ENCODE assay signal across 22 mouse cellular contexts in the genomic region with DNA sequence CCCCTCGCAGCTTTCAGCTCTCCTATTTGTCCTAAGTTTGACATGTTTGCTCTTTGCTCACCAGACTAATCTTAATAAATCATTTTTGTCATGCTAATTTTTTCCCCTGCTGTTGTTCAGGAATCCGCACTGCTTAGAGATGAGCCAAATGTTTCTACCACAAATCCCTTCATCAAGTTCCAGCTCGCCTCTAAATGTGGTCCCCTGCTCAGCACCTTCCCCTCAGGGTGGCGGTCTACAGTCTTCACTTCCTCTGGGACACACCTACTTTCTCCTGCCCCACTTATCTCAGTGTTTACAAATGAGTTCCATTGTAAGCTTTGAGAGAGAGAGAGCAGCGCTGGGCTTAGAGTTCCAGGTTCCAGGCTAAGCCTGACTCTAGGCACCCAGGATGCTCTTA. TPM values are rescaled to one million over a fixed set of nuclear protein-coding genes. Genes with fewer than 3 reads are reported as not detected.
DNase-seq lines count a peak whose midpoint lies in the region; ATAC-seq and TF ChIP-seq lines count a peak whose summit lies in the region.
"Had no signal": no experiment of that assay in that cellular context is flagged by ENCODE, and none has a peak within 500 bp of the region (broad histone marks: within the 10 kb centered on the region; RNA-seq: fewer than 3 reads in every experiment).

No protein-coding gene starts in this region.

- no peaks in the 10 kb centered on the region for H3K4me1 ChIP-seq in embryonic facial prominence, embryonic 14.5 days (ENCODE audit: control insufficient read depth, insufficient read depth, low read length)
- peaks cover 18% of the 10 kb centered on the region for H3K4me1 ChIP-seq in embryonic facial prominence, embryonic 10.5 days
- H3K4me1 ChIP-seq in intestine, postnatal 0 days (replicated peaks; ENCODE audit: control insufficient read depth, insufficient read depth, low read length), result no peaks in the 10 kb centered on the region
- H3K4me1 ChIP-seq in intestine, embryonic 15.5 days (replicated peaks), result no peaks in the 10 kb centered on the region; the same call in 1 of the 2 replicates
- H3K4me1 ChIP-seq in stomach, embryonic 16.5 days (ENCODE audit: control insufficient read depth, insufficient read depth, low read length), result peaks cover 4% of the 10 kb centered on the region; the same call in 1 of the 2 replicates
- H3K4me1 ChIP-seq: embryonic facial prominence, embryonic 12.5 days; hindbrain, embryonic 15.5 days had no signal

- H3K27ac ChIP-seq in embryonic facial prominence, embryonic 14.5 days (replicated peaks; ENCODE audit: low read depth, low read length), result no peak overlapping the region
- H3K27ac ChIP-seq in embryonic facial prominence, embryonic 10.5 days (replicated peaks), result no peak overlapping the region
- no peak overlapping the region for H3K27ac ChIP-seq in intestine, postnatal 0 days (ENCODE audit: low read depth, low read length)
- H3K27ac ChIP-seq in intestine, embryonic 15.5 days, result no peak overlapping the region
- no peak overlapping the region for H3K27ac ChIP-seq in stomach, embryonic 16.5 days (ENCODE audit: low read length)
- H3K27ac ChIP-seq: embryonic facial prominence, embryonic 12.5 days; forebrain, embryonic 10.5 days; heart, adult 2 months; heart, embryonic 10.5 days; hindbrain, embryonic 12.5 days; hindbrain, embryonic 15.5 days had no signal

- peak; percentile 77 for DNase-seq in embryonic facial prominence, embryonic 14.5 days (ENCODE audit: low spot score)
- no peak for DNase-seq in embryonic facial prominence, embryonic 10.5 days (ENCODE audit: low spot score)
- peak; percentile 35 for DNase-seq in ES-CJ7 (ENCODE audit: low read depth, low spot score)
- no peak for DNase-seq in adrenal gland, adult (ENCODE audit: inconsistent age in 2 of 2, low spot score in 1 of 2)
- no peak for DNase-seq in thymus, postnatal 4 days
- DNase-seq: adrenal gland, adult 8-10 months; adrenal gland, postnatal 25 days; cerebellum, adult 11-12 months; cerebellum, adult 8-10 months; cerebellum, postnatal 10 days; gastrocnemius, postnatal 25 days; heart, adult 2 months had no signal

- H3K27me3 ChIP-seq in embryonic facial prominence, embryonic 14.5 days (replicated peaks; ENCODE audit: control insufficient read depth, insufficient read depth, low read length), result no peaks in the 10 kb centered on the region
- H3K27me3 ChIP-seq in embryonic facial prominence, embryonic 10.5 days (replicated peaks; ENCODE audit: low read depth, poor library complexity, severe bottlenecking), result peaks cover 26% of the 10 kb centered on the region
- no peaks in the 10 kb centered on the region for H3K27me3 ChIP-seq in intestine, postnatal 0 days (replicated peaks; ENCODE audit: control insufficient read depth, insufficient read depth, low read length)
- H3K27me3 ChIP-seq in intestine, embryonic 15.5 days (replicated peaks), result no peaks in the 10 kb centered on the region
- H3K27me3 ChIP-seq in stomach, embryonic 16.5 days (ENCODE audit: control insufficient read depth, insufficient read depth, low read length), result no peaks in the 10 kb centered on the region
- H3K27me3 ChIP-seq: CH12.LX; hindbrain, embryonic 12.5 days; hindbrain, embryonic 15.5 days had no signal

- no peak overlapping the region for H3K4me2 ChIP-seq in embryonic facial prominence, embryonic 14.5 days (ENCODE audit: low read depth, low read length)
- H3K4me2 ChIP-seq in intestine, postnatal 0 days (replicated peaks; ENCODE audit: low read depth), result no peak overlapping the region
- H3K4me2 ChIP-seq in intestine, embryonic 15.5 days (replicated peaks), result no peak overlapping the region
- no peak overlapping the region for H3K4me2 ChIP-seq in stomach, embryonic 16.5 days (ENCODE audit: low read depth, low read length)
- H3K4me2 ChIP-seq: embryonic facial prominence, embryonic 12.5 days; hindbrain, embryonic 12.5 days; hindbrain, embryonic 15.5 days had no signal

- no peaks in the 10 kb centered on the region for H3K9me3 ChIP-seq in embryonic facial prominence, embryonic 14.5 days (ENCODE audit: control insufficient read depth, low read length)
- no peaks in the 10 kb centered on the region for H3K9me3 ChIP-seq in embryonic facial prominence, embryonic 10.5 days
- no peaks in the 10 kb centered on the region for H3K9me3 ChIP-seq in intestine, postnatal 0 days (ENCODE audit: control insufficient read depth)
- no peaks in the 10 kb centered on the region for H3K9me3 ChIP-seq in intestine, embryonic 15.5 days
- H3K9me3 ChIP-seq in stomach, embryonic 16.5 days (replicated peaks; ENCODE audit: control insufficient read depth, low read length), result no peaks in the 10 kb centered on the region
- H3K9me3 ChIP-seq: embryonic facial prominence, embryonic 12.5 days; forebrain, embryonic 10.5 days; heart, embryonic 10.5 days; hindbrain, embryonic 12.5 days; hindbrain, embryonic 15.5 days had no signal

- TF ChIP-seq CTCF in intestine, postnatal 0 days (IDR thresholded peaks at IDR 0.05; ENCODE audit: low read depth), result 0 out of 2 replicates have a peak, but pooled peaks have one; percentile 4

- H3K9ac ChIP-seq in embryonic facial prominence, embryonic 14.5 days (ENCODE audit: low read depth, low read length), result no peak overlapping the region
- H3K9ac ChIP-seq in intestine, postnatal 0 days (ENCODE audit: low read depth, low read length), result no peak overlapping the region
- no peak overlapping the region for H3K9ac ChIP-seq in intestine, embryonic 15.5 days
- H3K9ac ChIP-seq in stomach, embryonic 16.5 days (ENCODE audit: low read length), result no peak overlapping the region
- H3K9ac ChIP-seq: embryonic facial prominence, embryonic 12.5 days; hindbrain, embryonic 12.5 days; hindbrain, embryonic 15.5 days had no signal

- H3K4me3 ChIP-seq in embryonic facial prominence, embryonic 14.5 days (ENCODE audit: low read depth, low read length), result no peak overlapping the region
- no peak overlapping the region for H3K4me3 ChIP-seq in embryonic facial prominence, embryonic 10.5 days
- no peak overlapping the region for H3K4me3 ChIP-seq in intestine, postnatal 0 days (ENCODE audit: low read depth, low read length)
- no peak overlapping the region for H3K4me3 ChIP-seq in intestine, embryonic 15.5 days (replicated peaks)
- H3K4me3 ChIP-seq in stomach, embryonic 16.5 days (replicated peaks; ENCODE audit: low read length), result no peak overlapping the region
- H3K4me3 ChIP-seq: embryonic facial prominence, embryonic 12.5 days; forebrain, embryonic 10.5 days; heart, adult 2 months; heart, embryonic 10.5 days; hindbrain, embryonic 12.5 days; hindbrain, embryonic 15.5 days had no signal

- H3K36me3 ChIP-seq in embryonic facial prominence, embryonic 14.5 days (ENCODE audit: control insufficient read depth, insufficient read depth, low read length), result no peaks in the 10 kb centered on the region
- no peaks in the 10 kb centered on the region for H3K36me3 ChIP-seq in embryonic facial prominence, embryonic 10.5 days (replicated peaks)
- H3K36me3 ChIP-seq in intestine, postnatal 0 days (ENCODE audit: control insufficient read depth, insufficient read depth), result no peaks in the 10 kb centered on the region
- H3K36me3 ChIP-seq in intestine, embryonic 15.5 days, result no peaks in the 10 kb centered on the region
- H3K36me3 ChIP-seq in stomach, embryonic 16.5 days (ENCODE audit: control insufficient read depth, insufficient read depth, low read length), result no peaks in the 10 kb centered on the region
- H3K36me3 ChIP-seq: embryonic facial prominence, embryonic 12.5 days; forebrain, embryonic 10.5 days; heart, embryonic 10.5 days; hindbrain, embryonic 12.5 days; hindbrain, embryonic 15.5 days had no signal

- peak; percentile 80 for ATAC-seq in embryonic facial prominence, embryonic 14.5 days (ENCODE audit: low read depth)
- ATAC-seq in intestine, postnatal 0 days, result no peak
- no peak for ATAC-seq in intestine, embryonic 15.5 days
- peak; percentile 39; the same call in 1 of the 2 replicates for ATAC-seq in stomach, embryonic 16.5 days (ENCODE audit: insufficient read depth, low FRiP score)
- ATAC-seq: forebrain, embryonic 14.5 days had no signal

- WGBS in embryonic facial prominence, embryonic 14.5 days, result 40% methylated on average over 5 of the region's 5 CpGs
- 55% methylated on average over 5 of the region's 5 CpGs for WGBS in embryonic facial prominence, embryonic 10.5 days
- 25% methylated on average over 5 of the region's 5 CpGs for WGBS in intestine, postnatal 0 days
- WGBS in intestine, embryonic 15.5 days, result 29% methylated on average over 5 of the region's 5 CpGs
- 15% methylated on average over 5 of the region's 5 CpGs for WGBS in stomach, embryonic 16.5 days

RNA-seq across cellular contexts. Expression of a gene that starts 36.6 kb away (rescaled TPM):
- 106 and 107 TPM in 2 replicates for polyA plus RNA-seq in embryonic facial prominence, embryonic 14.5 days (2014; fragmentation: Nextera tagmentation; extraction: Ambion mirVana)
- polyA plus RNA-seq in embryonic facial prominence, embryonic 10.5 days (2016; fragmentation: Nextera tagmentation; extraction: Ambion mirVana), result 79.4 and 82.9 TPM in 2 replicates
- 105 and 107 TPM in 2 replicates for polyA plus RNA-seq in intestine, postnatal 0 days (2015; fragmentation: Nextera tagmentation; extraction: Ambion mirVana)
- 59.6 and 62.7 TPM in 2 replicates for polyA plus RNA-seq in intestine, embryonic 15.5 days (2015; fragmentation: Nextera tagmentation; extraction: Ambion mirVana)
- 46.0 and 53.6 TPM in 2 replicates for polyA plus RNA-seq in stomach, embryonic 16.5 days (2015; fragmentation: Nextera tagmentation; extraction: Ambion mirVana)

Comparison
In these comparisons a context has a peak if more than half of its experiments do, and no peak if none do; other contexts are left out.
1. DNase-seq: peak in embryonic facial prominence, embryonic 14.5 days (single experiment) and ES-CJ7 (single experiment); none in embryonic facial prominence, embryonic 10.5 days (single experiment), adrenal gland, adult (0 of 2) and thymus, postnatal 4 days (single experiment).
2. ATAC-seq: peak in embryonic facial prominence, embryonic 14.5 days (single experiment) and stomach, embryonic 16.5 days (single experiment); none in intestine, postnatal 0 days (single experiment) and intestine, embryonic 15.5 days (single experiment).